Mouse (Mus musculus) limb, embryonic 11.5 days (tissue): Measurements from ENCODE around the gene Kcnk2. TPM values are rescaled to one million over a fixed set of nuclear protein-coding genes. Genes with fewer than 3 reads are reported as not detected.
A peak's percentile ranks its signal among the peaks of the same experiment; 100 is the strongest.

Experiments
- ATAC-seq: fragments of 200-750 bp; cut with Nextera tagmentation; 2 replicates; pipeline ENCODE4 v1.8.0; 2017; ENCODE audit warnings: low read depth; ENCODE audit not compliant: insufficient number of reproducible peaks, low FRiP score, low TSS enrichment
- DNase-seq: peaks from one replicate; pipeline ENCODE4 v3.0.0-alpha.2; 2015; ENCODE audit warnings: low spot score
- H3K27ac ChIP-seq: fragments of 300-500 bp; sonication (generic); replicated peaks from 2 replicates; pipeline ENCODE4 v1.5.1; 2014; ENCODE audit warnings: low read depth, mild to moderate bottlenecking, low read length
- H3K27me3 ChIP-seq: fragments of 300-500 bp; sonication (generic); 2 replicates; pipeline ENCODE4 v1.6.1; 2014; ENCODE audit warnings: mild to moderate bottlenecking, low read length, mixed read lengths; ENCODE audit not compliant: control insufficient read depth, insufficient read depth
- H3K36me3 ChIP-seq: fragments of 300-500 bp; sonication (generic); 2 replicates; pipeline ENCODE4 v1.6.1; 2014; ENCODE audit warnings: mild to moderate bottlenecking, low read length, moderate library complexity, mixed read lengths; ENCODE audit not compliant: control insufficient read depth, insufficient read depth
- H3K4me1 ChIP-seq: fragments of 300-500 bp; sonication (generic); 2 replicates; pipeline ENCODE4 v1.6.1; 2014; ENCODE audit warnings: low read length, mixed read lengths; ENCODE audit not compliant: control insufficient read depth, insufficient read depth
- H3K4me2 ChIP-seq: fragments of 300-500 bp; sonication (generic); 2 replicates; pipeline ENCODE4 v1.6.1; 2014; ENCODE audit warnings: low read depth, mild to moderate bottlenecking, moderate library complexity; ENCODE audit not compliant: severe bottlenecking
- H3K4me3 ChIP-seq: fragments of 300-500 bp; sonication (generic); 2 replicates; pipeline ENCODE4 v1.5.1; 2014; ENCODE audit warnings: low read depth, low read length
- H3K9ac ChIP-seq: fragments of 300-500 bp; sonication (generic); 2 replicates; pipeline ENCODE4 v1.6.1; 2014; ENCODE audit warnings: mild to moderate bottlenecking, low read length
- H3K9me3 ChIP-seq: fragments of 300-500 bp; sonication (generic); 2 replicates; pipeline ENCODE4 v1.6.1; 2016; ENCODE audit warnings: low read length; ENCODE audit not compliant: control insufficient read depth
- WGBS: fragments of 180-500 bp; shearing (Covaris S2); extraction: QIAGEN DNeasy Blood & Tissue Kit; methylation state at CpG from one replicate; pipeline ENCODE4 v1.1.7; 2014; 5-methylcytosine and 5-hydroxymethylcytosine counted together
- polyA plus RNA-seq: library from polyadenylated mRNA; unstranded; fragments of >200 nt; fragmentation: Nextera tagmentation; extraction: Ambion mirVana; gene quantifications from 2 replicates; pipeline ENCODE4 v1.2.1, GENCODE M21; 2014

The Kcnk2 gene
- polyA plus RNA-seq, 1 experiment from 2014 or later = 2.6 TPM

GRCm38 (mm10) chr1:189359699-189360098 lies 42.4 kb downstream of the Kcnk2 start:
- Histone ChIP-seq H3K4me2 (no peak overlapping the region), H3K9me3 (no peaks in the 10 kb centered on the region), H3K27me3 (no peaks in the 10 kb centered on the region), H3K36me3 (no peaks in the 10 kb centered on the region), H3K9ac (no peak overlapping the region), H3K4me3 (no peak overlapping the region), H3K27ac (no peak overlapping the region), H3K4me1 (no peaks in the 10 kb centered on the region)
- DNase-seq (no peak), ATAC-seq (no peak)
- WGBS = 75% methylated on average over 4 of the region's 4 CpGs

- Histone ChIP-seq H3K4me3 (no peak overlapping the region), H3K27me3 (no peaks in the 10 kb centered on the region), H3K9me3 (no peaks in the 10 kb centered on the region), H3K4me1 (no peaks in the 10 kb centered on the region), H3K27ac (no peak overlapping the region), H3K36me3 (no peaks in the 10 kb centered on the region), H3K9ac (no peak overlapping the region), H3K4me2 (no peak overlapping the region)
- no peak for DNase-seq
- 77% methylated on average over 1 of the region's 1 CpGs for WGBS
- no peak for ATAC-seq
These were observed 48.2 kb downstream of the Kcnk2 start for GRCm38 (mm10) chr1:189353887-189354286.

GRCm38 (mm10) chr1:189351804-189352203 lies 50.3 kb downstream of the Kcnk2 start:
- no peak for ATAC-seq
- H3K9me3 ChIP-seq = no peaks in the 10 kb centered on the region
- WGBS = 85% methylated on average over 6 of the region's 6 CpGs

GRCm38 (mm10) chr1:189349205-189349604 lies 52.9 kb downstream of the Kcnk2 start:
- H3K4me3 ChIP-seq = no peak overlapping the region
- H3K4me1 ChIP-seq = no peaks in the 10 kb centered on the region
- DNase-seq (no peak), ATAC-seq (no peak)
- no peak overlapping the region for H3K4me2 ChIP-seq
- no peaks in the 10 kb centered on the region for H3K9me3 ChIP-seq
- 92% methylated on average over 5 of the region's 5 CpGs for WGBS
- H3K9ac ChIP-seq = no peak overlapping the region
- no peak overlapping the region for H3K27ac ChIP-seq
- H3K36me3 ChIP-seq = no peaks in the 10 kb centered on the region
- no peaks in the 10 kb centered on the region for H3K27me3 ChIP-seq

More at GRCm38 (mm10) chr1:189351804-189352203, 50.3 kb downstream of the Kcnk2 start:
- no peaks in the 10 kb centered on the region for H3K36me3 ChIP-seq
- no peak overlapping the region for H3K27ac ChIP-seq
- no peak overlapping the region for H3K4me2 ChIP-seq
- no peak for DNase-seq
- no peaks in the 10 kb centered on the region for H3K27me3 ChIP-seq
- H3K4me3 ChIP-seq = no peak overlapping the region
- no peaks in the 10 kb centered on the region for H3K4me1 ChIP-seq
- H3K9ac ChIP-seq = no peak overlapping the region

- no peak overlapping the region for H3K9ac ChIP-seq
- no peaks in the 10 kb centered on the region for H3K36me3 ChIP-seq
- no peak for DNase-seq
- no peak overlapping the region for H3K4me3 ChIP-seq
- WGBS = 78% methylated on average over 5 of the region's 5 CpGs
- H3K4me1 ChIP-seq = no peaks in the 10 kb centered on the region
- ATAC-seq = no peak
- H3K27ac ChIP-seq = no peak overlapping the region
- no peak overlapping the region for H3K4me2 ChIP-seq
- 0 out of 2 replicates have a peak, but pooled peaks cover 2% of the 10 kb centered on the region for H3K9me3 ChIP-seq
- peaks cover 7% of the 10 kb centered on the region for H3K27me3 ChIP-seq
These were observed 56.9 kb downstream of the Kcnk2 start for GRCm38 (mm10) chr1:189345166-189345565.

GRCm38 (mm10) chr1:189343301-189344251 lies 58.5 kb downstream of the Kcnk2 start:
- Histone ChIP-seq H3K36me3 (no peaks in the 10 kb centered on the region), H3K27me3 (peaks cover 7% of the 10 kb centered on the region), H3K27ac (no peak overlapping the region), H3K9ac (peak overlapping the region; percentile 77), H3K4me1 (no peaks in the 10 kb centered on the region), H3K9me3 (0 out of 2 replicates have a peak, but pooled peaks cover 2% of the 10 kb centered on the region), H3K4me2 (peak overlapping the region; percentile 98), H3K4me3 (peak overlapping the region; percentile 50)
- WGBS = under 1% methylated on average over 43 of the region's 82 CpGs
- ATAC-seq (peak; percentile 72; the same call in 1 of the 2 replicates), DNase-seq (peak; percentile 58)

GRCm38 (mm10) chr1:189342416-189343104 lies 59.5 kb downstream of the Kcnk2 start:
- peaks cover 7% of the 10 kb centered on the region for H3K27me3 ChIP-seq
- H3K4me3 ChIP-seq = peak overlapping the region; percentile 50
- WGBS = 6% methylated on average over 30 of the region's 30 CpGs
- DNase-seq (peak; percentile 49), ATAC-seq (no peak)
- H3K36me3 ChIP-seq = no peaks in the 10 kb centered on the region
- peak overlapping the region; percentile 98 for H3K4me2 ChIP-seq
- 0 out of 2 replicates have a peak, but pooled peaks cover 2% of the 10 kb centered on the region for H3K9me3 ChIP-seq
- H3K27ac ChIP-seq = no peak overlapping the region
- no peaks in the 10 kb centered on the region for H3K4me1 ChIP-seq
- peak overlapping the region; percentile 30; the same call in 1 of the 2 replicates for H3K9ac ChIP-seq

- no peaks in the 10 kb centered on the region for H3K36me3 ChIP-seq
- DNase-seq = no peak
- no peak for ATAC-seq
- H3K9ac ChIP-seq = no peak overlapping the region
- no peak overlapping the region for H3K4me2 ChIP-seq
- H3K4me3 ChIP-seq = no peak overlapping the region
- 27% methylated on average over 4 of the region's 4 CpGs for WGBS
- H3K27ac ChIP-seq = no peak overlapping the region
- H3K4me1 ChIP-seq = no peaks in the 10 kb centered on the region
- 0 out of 2 replicates have a peak, but pooled peaks cover 2% of the 10 kb centered on the region for H3K9me3 ChIP-seq
- peaks cover 7% of the 10 kb centered on the region for H3K27me3 ChIP-seq
These were observed 60.6 kb downstream of the Kcnk2 start for GRCm38 (mm10) chr1:189341381-189341917.
